Mouse (Mus musculus) cortical plate, adult 2 months (tissue): ENCODE data around the gene Apol7a.
"Not testable (repeated sequence)": the region's sequence is repeated elsewhere in the genome, so short reads cannot be mapped to it uniquely, and the experiment has no call there.

ENCODE experiments used
- CTCF ChIP-seq: fragments of 200-500 bp; IDR thresholded peaks from 2 replicates; pipeline ENCODE4 v1.5.1; 2011; ENCODE audit warnings: mild to moderate bottlenecking, control low read depth, low read length; ENCODE audit not compliant: insufficient read depth; ENCODE audit errors: extremely low read depth
- POLR2A ChIP-seq: fragments of 200-500 bp; IDR thresholded peaks from 2 replicates; pipeline ENCODE4 v1.6.1; 2011; ENCODE audit warnings: mild to moderate bottlenecking, low read length, control low read depth; ENCODE audit not compliant: insufficient read depth; ENCODE audit errors: extremely low read depth

DNA sequence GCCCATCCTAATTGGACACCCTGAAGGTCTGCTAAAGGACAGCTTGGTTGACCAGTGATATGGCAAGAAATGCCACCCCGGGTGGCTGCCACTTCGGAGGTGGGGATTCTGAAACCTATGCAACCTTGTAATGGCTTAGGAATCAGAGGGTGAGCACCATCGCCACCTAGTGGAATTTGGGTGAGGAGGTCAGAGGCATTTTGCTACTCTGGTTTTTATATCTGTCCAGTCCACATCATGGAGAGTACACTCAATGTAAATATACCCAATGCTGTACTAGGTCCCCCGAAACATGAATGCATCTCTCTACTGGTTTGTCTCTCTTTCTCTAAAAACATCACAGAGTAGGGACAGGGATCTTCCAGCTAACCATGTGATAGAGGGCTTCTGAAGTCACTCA is 13.8 kb upstream of the Apol7a start:
- 0 out of 2 replicates have a peak, but pooled peaks have one; percentile 15 for TF ChIP-seq CTCF
- TF ChIP-seq POLR2A: not testable (repeated sequence)
